Mouse (Mus musculus): ENCODE measurements around the gene Dkc1.
A peak's percentile ranks its signal among the peaks of the same experiment; 100 is the strongest.

Gene Dkc1

DNA sequence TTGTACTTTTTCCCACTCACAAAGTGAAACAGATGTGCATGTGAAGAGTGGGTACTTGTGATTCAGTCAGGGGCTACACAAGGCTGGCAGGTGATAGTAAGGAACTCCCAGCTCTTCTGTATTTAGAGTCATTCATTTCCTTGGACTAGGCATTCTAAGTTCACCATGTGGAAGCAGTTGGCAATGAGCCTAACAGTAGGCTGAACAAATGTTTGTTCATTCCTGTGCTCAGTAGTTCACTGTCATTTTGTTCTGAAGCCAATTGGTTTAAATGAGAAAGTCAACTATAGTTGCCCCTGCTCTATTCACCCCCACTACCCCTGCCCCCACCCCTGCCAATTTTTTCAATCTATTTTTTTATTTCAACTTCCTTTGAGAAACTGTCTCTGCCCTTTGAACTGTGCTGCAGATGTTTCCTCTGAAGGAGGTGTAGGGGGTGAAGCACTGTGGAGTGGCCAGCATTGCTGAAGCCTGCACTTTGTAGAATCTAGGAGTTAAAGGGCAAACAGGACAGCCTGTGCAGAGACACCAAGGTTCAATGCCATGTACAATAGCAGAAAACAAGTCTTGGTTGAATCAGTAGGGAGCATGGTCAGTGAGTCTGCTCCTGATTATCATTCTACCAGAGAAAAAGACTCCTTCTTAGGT, 32.8 kb downstream of the Dkc1 start:
- no peak for TF ChIP-seq GATA4 (IDR thresholded peaks at IDR 0.05; ENCODE audit: insufficient replicate concordance, low read length)

- no peak for TF ChIP-seq GATA4 (IDR thresholded peaks at IDR 0.05; ENCODE audit: insufficient replicate concordance, low read length)
Measured at GRCm38 (mm10) chrX:75129474-75129873, 33.8 kb downstream of the Dkc1 start.

DNA sequence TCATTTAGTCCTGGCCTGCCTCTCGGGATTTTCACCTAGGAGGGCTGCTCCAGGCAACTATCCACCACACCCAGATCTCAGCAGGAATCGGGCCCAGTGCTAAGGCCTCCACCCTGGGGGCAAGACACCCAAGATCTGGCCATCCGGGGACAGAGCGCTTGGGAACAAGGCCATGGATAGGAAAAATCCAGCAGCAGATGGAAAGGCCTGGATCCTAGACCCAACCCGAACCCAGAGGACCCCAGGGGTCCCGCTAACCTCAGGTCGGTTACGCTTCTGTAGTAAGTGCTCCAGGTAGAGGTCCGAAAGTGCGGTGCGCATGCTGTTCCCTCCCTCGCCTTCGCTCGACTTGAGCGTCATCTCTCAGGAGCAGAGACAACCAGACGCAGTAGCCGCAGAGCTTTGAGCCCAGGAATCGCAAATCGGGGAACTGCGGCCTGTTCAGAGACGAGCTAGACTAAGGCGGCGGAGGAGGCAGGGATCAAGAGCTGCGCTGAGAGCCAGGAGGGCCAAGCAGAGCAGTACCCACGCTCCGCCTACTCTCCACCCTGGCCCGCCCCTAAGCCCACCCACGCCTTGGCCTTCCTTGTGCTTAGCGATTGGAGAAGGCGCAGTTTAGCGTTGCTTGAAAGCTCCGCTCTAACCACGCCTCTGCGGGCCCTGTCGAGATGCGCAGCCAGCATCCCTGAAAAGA, 35.0 kb downstream of the Dkc1 start, which contains the start of gene Mpp1:
Mpp1 (minus strand) TSS at position 550 of the 694 bp plus-strand sequence.
- TF ChIP-seq GATA4 (IDR thresholded peaks at IDR 0.05; ENCODE audit: insufficient replicate concordance, low read length): peak; percentile 13; the same call in 1 of the 2 replicates

GRCm38 (mm10) chrX:75136938-75137337, 41.3 kb downstream of the Dkc1 start:
- TF ChIP-seq GATA4 (IDR thresholded peaks at IDR 0.05; ENCODE audit: insufficient replicate concordance, low read length): no peak

GRCm38 (mm10) chrX:75137729-75138128, 42.1 kb downstream of the Dkc1 start:
- no peak for TF ChIP-seq GATA4 (IDR thresholded peaks at IDR 0.05; ENCODE audit: insufficient replicate concordance, low read length)

DNA sequence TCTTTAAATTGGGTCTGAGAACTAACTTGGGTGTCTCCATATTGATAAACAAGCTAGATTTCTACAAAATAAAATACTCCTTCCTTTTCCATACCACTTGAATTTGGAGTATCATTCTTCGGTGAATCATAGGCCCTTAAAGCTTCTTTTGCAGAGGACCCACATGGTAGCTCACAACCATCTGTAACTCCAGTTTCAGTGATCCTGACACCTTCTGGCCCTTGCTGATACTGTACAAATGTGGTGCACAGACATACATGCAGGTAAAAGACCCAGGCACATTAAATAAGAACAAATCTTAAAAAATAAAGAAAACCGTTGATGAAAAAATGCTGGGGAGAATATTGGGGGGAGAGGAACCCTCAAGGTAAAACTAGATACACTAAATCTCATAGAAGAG, 42.5 kb downstream of the Dkc1 start:
- TF ChIP-seq GATA4 (IDR thresholded peaks at IDR 0.05; ENCODE audit: insufficient replicate concordance, low read length): no peak

DNA sequence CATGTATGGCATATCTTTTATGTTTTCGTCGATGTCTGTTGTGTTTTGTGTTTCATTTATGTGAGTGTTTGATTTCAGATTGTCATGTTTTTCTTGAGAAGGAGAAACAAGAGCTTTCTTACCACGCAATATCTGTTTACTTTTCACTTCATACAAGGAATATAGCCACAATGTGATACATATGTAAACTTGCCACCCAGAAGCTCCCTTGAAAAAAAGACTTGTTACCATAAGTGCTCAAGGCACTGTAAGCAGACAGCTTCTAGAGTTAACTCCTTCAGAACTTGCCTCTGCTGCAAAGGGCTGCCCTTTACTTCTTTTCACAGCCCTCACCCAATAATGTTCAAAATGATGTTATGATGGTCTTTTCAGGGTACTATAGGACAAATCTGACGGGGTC, 52.8 kb downstream of the Dkc1 start:
- TF ChIP-seq GATA4 (IDR thresholded peaks at IDR 0.05; ENCODE audit: insufficient replicate concordance, low read length): no peak

DNA sequence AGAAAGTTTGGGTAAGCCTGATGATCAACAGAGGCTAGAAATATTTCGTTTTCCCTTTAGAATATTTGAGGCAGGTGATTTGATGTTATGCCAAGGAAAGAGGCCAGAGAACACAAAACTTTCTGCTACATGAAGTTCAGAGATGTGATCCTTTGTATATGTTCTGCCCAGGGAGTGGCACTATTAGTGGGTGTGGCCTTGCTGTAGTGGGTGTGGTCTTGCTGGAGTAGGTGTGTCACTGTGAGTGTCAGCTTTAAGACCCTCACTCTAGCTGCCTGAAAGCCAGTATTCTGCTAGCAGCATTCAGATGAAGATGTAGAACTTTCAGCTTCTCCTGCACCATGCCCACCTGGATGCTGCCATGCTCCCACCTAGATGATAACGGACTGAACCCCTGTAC, 54.6 kb downstream of the Dkc1 start:
- no peak for TF ChIP-seq GATA4 (IDR thresholded peaks at IDR 0.05; ENCODE audit: insufficient replicate concordance, low read length)

DNA sequence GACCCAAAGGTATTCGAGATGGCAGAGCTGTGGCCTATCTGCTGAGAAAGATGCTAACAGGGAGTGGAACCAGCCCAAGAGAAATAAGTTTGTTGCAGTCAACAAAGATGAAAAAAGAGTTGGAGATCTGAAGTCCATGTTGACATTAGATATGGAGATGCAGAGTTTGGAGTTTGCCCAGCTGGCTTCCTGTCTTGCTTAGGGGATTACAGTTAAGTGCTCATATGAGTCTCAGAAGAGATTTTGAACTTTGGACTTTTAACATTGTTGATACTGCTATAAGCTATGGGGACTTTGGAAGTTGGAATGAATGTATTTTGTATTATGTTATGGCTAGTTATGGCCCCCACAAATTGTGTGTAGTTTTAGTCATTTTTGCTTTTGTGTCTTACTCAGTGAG, 56.6 kb downstream of the Dkc1 start:
- TF ChIP-seq GATA4 (IDR thresholded peaks at IDR 0.05; ENCODE audit: insufficient replicate concordance, low read length): peak; percentile 7; the same call in 1 of the 2 replicates

- no peak for TF ChIP-seq GATA4 (IDR thresholded peaks at IDR 0.05; ENCODE audit: insufficient replicate concordance, low read length)
Measured at GRCm38 (mm10) chrX:75155576-75156243, 60.1 kb downstream of the Dkc1 start.

Measured in liver, adult (tissue).